Mouse (Mus musculus) thymus, postnatal 0 days (tissue): ENCODE results near the gene Zfp652. TPM values are rescaled to one million over a fixed set of nuclear protein-coding genes. Genes with fewer than 3 reads are reported as not detected.
A peak's percentile ranks its signal among the peaks of the same experiment; 100 is the strongest.
"Not testable (repeated sequence)": the region's sequence is repeated elsewhere in the genome, so short reads cannot be mapped to it uniquely, and the experiment has no call there.

Experiments used
- DNase-seq: peaks from one replicate; pipeline ENCODE4 v3.0.0-alpha.2; 2015; ENCODE audit warnings: low spot score
- polyA plus RNA-seq: library from polyadenylated mRNA; unstranded; fragments of >200 nt; fragmentation: Nextera tagmentation; extraction: Ambion mirVana; gene quantifications from 2 replicates; pipeline ENCODE4 v1.2.1, GENCODE M21; 2015

The Zfp652 gene
- polyA plus RNA-seq: 11.9 and 14.9 TPM in 2 replicates

DNA sequence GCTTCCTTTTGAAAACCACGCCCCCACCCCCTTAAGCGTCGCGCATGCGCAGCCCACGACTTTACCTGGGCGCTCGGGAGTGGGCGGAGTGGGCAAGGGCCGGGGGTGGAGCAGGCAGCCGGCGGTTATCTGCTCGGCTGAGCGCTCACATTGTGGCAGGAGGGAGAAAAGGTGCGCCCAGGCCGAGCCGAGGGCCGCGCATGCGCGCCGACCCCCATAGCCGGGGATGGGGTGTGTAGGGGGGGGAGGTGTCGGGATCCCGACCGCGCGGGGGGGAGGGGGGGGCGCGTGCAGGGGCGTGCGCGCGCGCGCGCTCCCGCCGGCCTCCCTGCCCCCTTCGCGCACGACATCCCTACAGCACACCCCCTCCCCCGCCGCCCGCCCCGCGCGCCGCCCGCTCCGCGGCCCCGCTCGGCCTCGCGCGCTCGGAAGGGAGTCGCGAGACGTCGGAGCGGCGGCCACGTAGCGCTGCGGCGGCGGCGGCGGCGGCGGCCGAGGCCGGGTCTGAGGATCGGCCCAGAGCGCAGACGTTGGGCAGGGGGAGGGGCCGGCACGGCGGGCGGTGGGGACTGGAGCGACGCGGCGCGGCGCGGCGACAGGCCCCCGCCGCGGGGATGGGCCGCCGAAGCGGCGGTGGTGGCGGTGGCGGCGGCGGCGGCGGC, at the start of gene Zfp652:
Gene Zfp652, plus strand, starts transcription at position 111 of the 662 bp plus-strand sequence.
- DNase-seq: peak; percentile 96

GRCm38 (mm10) chr11:95666529-95667149, 45.8 kb upstream of the Zfp652 start, which contains the start of gene Phb:
Phb (plus strand) TSS chr11:95666957.
- peak; percentile 98 for DNase-seq

GRCm38 (mm10) chr11:95667177-95667576, 45.3 kb upstream of the Zfp652 start:
- peak; percentile 50 for DNase-seq

GRCm38 (mm10) chr11:95668086-95668485, 44.4 kb upstream of the Zfp652 start:
- DNase-seq: not testable (repeated sequence)

DNA sequence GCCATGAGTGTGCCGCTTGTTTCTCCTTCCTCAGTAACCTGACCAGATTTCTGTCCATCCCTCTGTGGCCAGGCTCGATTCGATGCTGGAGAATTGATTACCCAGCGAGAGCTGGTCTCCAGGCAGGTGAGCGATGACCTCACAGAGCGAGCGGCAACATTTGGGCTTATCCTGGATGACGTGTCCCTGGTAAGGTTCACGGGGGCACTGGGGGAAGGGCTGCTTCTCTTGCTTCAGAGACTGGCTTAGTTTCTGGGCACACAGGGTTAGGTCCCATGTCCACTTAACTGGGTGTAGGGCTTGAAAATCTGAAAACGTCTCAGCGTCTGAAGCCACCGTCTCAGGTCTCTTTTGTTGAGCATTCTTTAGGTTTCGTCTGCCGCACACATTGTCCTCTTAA, 37.0 kb upstream of the Zfp652 start:
- no peak for DNase-seq

GRCm38 (mm10) chr11:95676307-95676706, 36.2 kb upstream of the Zfp652 start:
- peak; percentile 75 for DNase-seq

DNA sequence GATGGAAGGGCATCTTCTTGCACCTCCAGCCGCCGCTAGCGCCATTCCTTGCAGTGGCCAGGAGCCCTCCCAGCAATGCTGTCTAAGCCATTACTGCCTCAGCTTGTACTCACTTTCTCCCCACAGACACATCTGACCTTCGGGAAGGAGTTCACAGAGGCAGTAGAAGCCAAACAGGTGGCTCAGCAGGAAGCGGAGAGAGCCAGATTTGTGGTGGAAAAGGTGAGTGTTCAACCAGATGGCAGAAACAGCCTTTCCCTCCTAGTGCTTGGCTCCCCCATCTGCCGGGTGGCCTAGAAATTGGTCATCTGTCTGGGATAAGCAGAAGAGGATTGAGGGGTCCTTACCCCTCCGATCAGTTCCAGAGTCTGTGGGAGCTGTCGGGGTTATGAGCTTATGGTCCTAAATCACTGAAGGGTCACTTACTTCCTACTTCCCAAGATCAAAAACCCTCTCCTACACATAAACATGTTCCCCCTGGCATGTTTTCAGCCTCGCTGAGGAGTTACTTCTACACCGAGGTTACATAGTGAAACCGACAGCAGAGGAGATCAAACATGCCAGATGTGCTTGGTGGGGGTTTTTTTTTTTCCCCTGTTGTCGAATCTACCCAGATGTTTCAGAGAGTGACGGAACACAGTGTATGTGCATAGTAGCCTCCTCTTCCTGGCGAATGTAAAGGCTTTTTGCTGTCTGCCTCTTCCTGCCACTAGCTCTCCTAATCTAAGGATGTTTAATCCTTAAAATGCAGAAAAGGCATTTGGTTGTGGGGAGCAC, 34.4 kb upstream of the Zfp652 start:
- peak; percentile 28 for DNase-seq

GRCm38 (mm10) chr11:95681995-95682601, 30.4 kb upstream of the Zfp652 start:
- no peak for DNase-seq

DNA sequence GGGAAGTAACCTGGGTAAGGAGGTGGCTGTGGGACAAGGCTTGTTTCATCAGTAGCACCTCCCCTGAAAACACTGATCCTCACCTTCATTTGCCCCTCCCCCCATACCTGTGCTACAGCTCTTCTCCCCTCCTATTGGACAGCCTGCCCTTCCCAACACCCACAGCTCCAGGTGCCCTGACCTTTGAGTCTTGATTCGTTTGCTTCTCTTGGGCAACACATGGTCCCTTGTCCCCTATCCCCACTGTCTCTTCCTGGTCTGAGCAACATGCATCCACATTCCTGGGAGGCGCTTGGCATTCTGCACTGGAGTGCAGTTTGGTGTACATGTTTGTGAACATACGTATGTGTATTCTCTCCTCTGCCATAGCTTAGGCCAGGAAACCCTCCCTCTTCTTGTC, 29.5 kb upstream of the Zfp652 start:
- DNase-seq: no peak

GRCm38 (mm10) chr11:95686031-95686430, 26.4 kb upstream of the Zfp652 start:
- peak; percentile 76 for DNase-seq

GRCm38 (mm10) chr11:95687084-95687656, 25.3 kb upstream of the Zfp652 start:
- DNase-seq: no peak

DNA sequence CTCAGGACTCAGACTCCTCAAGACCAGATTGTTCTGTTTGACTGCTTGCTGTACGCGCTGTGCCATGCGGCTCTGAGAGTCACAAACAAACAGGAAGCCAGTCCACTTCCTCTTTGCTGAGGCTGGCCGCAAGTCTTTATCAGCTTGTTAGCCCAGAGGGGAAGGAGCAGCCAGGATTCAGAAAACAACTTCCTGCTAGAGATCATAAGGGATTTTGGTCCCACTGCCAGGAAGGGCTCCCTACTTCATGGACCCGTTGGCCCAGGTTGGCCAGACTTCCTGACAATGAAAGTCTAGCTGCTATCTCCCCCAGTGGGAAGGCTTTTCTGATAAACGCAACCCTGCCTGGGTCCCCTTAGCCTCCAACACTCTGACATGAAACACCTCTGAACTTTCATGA, 24.0 kb upstream of the Zfp652 start:
- peak; percentile 50 for DNase-seq

DNA sequence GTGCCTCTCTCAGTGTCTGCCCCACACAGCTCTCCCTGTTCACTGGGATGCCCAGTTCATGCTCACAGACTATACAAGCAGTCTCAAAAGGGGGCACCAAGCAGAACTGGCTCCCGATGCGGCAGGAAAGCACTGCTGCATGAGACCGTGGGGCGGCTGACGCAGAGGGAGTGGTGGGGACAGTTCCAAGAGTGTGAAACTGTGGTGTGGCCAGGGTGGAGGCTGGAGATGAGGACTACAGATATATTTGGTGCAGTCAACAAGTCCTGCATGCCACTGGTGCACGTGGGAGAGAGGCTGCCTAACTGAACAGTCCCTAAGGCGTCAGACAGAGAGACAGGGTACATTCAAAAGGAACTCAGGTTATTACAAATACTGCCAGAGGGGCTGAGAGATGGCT, 23.5 kb upstream of the Zfp652 start:
- no peak for DNase-seq

- DNase-seq: no peak
These were observed 22.9 kb upstream of the Zfp652 start for GRCm38 (mm10) chr11:95689544-95689943.

DNA sequence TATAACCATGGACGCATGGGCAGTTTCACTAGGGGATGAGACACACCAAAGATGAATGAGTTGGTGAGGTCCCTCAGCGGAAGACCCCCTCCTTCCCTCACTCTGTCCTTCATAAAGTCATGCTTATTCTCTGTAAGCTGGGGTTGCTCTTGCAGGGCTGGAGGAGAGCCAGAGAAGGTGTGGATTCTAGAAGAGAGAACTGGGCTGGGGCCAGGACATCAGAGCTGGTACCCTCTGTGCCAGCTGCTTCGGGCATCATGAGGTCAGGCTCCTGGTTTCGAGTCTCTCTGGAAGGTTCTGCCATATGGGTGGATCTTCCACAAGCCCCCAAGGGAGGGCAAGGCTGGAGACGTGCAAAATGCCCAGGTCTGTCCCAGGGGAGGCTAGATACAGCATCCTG, 13.9 kb upstream of the Zfp652 start:
- no peak for DNase-seq

- DNase-seq: no peak
These were observed 11.4 kb upstream of the Zfp652 start for GRCm38 (mm10) chr11:95700778-95701739.

GRCm38 (mm10) chr11:95704032-95704969, 8.2 kb upstream of the Zfp652 start:
- DNase-seq: no peak

GRCm38 (mm10) chr11:95704970-95705330, 7.5 kb upstream of the Zfp652 start:
- no peak for DNase-seq

DNA sequence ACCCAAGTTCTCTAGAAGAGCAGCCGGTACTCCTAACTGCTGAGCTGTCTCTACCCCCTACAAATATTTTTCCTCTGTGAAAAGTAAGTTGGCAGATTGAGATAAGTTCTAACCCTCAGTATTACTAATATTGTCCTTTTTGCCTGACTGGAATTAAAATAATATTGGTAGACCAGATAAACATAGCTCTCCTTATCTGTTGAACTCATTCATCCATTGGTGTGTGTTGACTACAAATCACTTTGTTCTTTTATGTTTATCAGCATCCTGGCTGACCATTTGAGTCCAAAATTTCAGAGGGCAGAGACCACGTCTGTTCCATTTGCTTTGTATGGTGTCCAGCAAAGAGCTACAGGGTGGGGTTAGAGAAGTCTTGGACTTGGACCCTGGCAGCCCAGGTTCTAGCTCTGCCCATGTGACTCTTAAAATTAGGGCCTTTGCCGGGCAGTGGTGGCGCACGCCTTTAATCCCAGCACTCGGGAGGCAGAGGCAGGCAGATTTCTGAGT, 2.9 kb upstream of the Zfp652 start:
- DNase-seq: no peak
